Mouse (Mus musculus) intestine, embryonic 14.5 days (tissue): ENCODE measurements around the gene Frmd4a. TPM values are rescaled to one million over a fixed set of nuclear protein-coding genes. Genes with fewer than 3 reads are reported as not detected.
"Not testable (repeated sequence)": the region's sequence is repeated elsewhere in the genome, so short reads cannot be mapped to it uniquely, and the experiment has no call there.

Experiments used
- ATAC-seq: fragments of 200-750 bp; cut with Nextera tagmentation; replicated peaks from 2 replicates; pipeline ENCODE4 v1.8.0; 2017; ENCODE audit warnings: low read depth, moderate number of reproducible peaks, moderate TSS enrichment, moderate library complexity; ENCODE audit not compliant: low FRiP score, low TSS enrichment
- DNase-seq: peaks from one replicate; pipeline ENCODE4 v3.0.0-alpha.2; 2018; ENCODE audit warnings: low spot score
- H3K27ac ChIP-seq: fragments of 300-500 bp; sonication (generic); 2 replicates; pipeline ENCODE4 v1.5.1; 2014; ENCODE audit warnings: low read depth, mild to moderate bottlenecking, control low read depth
- H3K27me3 ChIP-seq: fragments of 300-500 bp; sonication (generic); replicated peaks from 2 replicates; pipeline ENCODE4 v1.6.1; 2014; ENCODE audit warnings: low read length, control low read depth; ENCODE audit not compliant: control insufficient read depth, insufficient read depth
- H3K36me3 ChIP-seq: fragments of 300-500 bp; sonication (generic); 2 replicates; pipeline ENCODE4 v1.6.1; 2014; ENCODE audit warnings: low read length, control low read depth; ENCODE audit not compliant: control insufficient read depth, insufficient read depth
- H3K4me1 ChIP-seq: fragments of 300-500 bp; sonication (generic); replicated peaks from 2 replicates; pipeline ENCODE4 v1.6.1; 2014; ENCODE audit warnings: low read length, control low read depth, mixed read lengths; ENCODE audit not compliant: control insufficient read depth, insufficient read depth
- H3K4me2 ChIP-seq: fragments of 300-500 bp; sonication (generic); 2 replicates; pipeline ENCODE4 v1.6.1; 2014; ENCODE audit warnings: low read length
- H3K4me3 ChIP-seq: fragments of 300-500 bp; sonication (generic); 2 replicates; pipeline ENCODE4 v1.5.1; 2014; ENCODE audit warnings: low read depth, low read length, control low read depth, mixed read lengths
- H3K9ac ChIP-seq: fragments of 300-500 bp; sonication (generic); 2 replicates; pipeline ENCODE4 v1.6.1; 2014; ENCODE audit warnings: mild to moderate bottlenecking, low read length
- H3K9me3 ChIP-seq: fragments of 300-500 bp; sonication (generic); 2 replicates; pipeline ENCODE4 v1.6.1; 2016; ENCODE audit warnings: low read length, control low read depth; ENCODE audit not compliant: control insufficient read depth
- WGBS: fragments of 180-500 bp; shearing (Covaris S2); extraction: QIAGEN DNeasy Blood & Tissue Kit; methylation state at CpG from one replicate; pipeline ENCODE4 v1.1.7; 2014; 5-methylcytosine and 5-hydroxymethylcytosine counted together
- polyA plus RNA-seq: library from polyadenylated mRNA; unstranded; fragments of >200 nt; fragmentation: Nextera tagmentation; extraction: Ambion mirVana; gene quantifications from 2 replicates; pipeline ENCODE4 v1.2.1, GENCODE M21; 2014

The Frmd4a gene
- polyA plus RNA-seq, 1 experiment from 2014 or later: 28.8 TPM

- Histone ChIP-seq H3K4me2 (peak overlapping the region; percentile 72), H3K9me3 (no peaks in the 10 kb centered on the region), H3K36me3 (no peaks in the 10 kb centered on the region), H3K4me3 (peak overlapping the region; percentile 59), H3K27ac (peak overlapping the region; percentile 97), H3K27me3 (no peaks in the 10 kb centered on the region), H3K4me1 (peaks cover 47% of the 10 kb centered on the region), H3K9ac (peak overlapping the region; percentile 66)
- DNase-seq (no peak), ATAC-seq (no peak)
- 19% methylated on average over 8 of the region's 8 CpGs for WGBS
These were observed 541.2 kb downstream of the Frmd4a start for GRCm38 (mm10) chr2:4558651-4559203.

- H3K9me3 ChIP-seq: no peaks in the 10 kb centered on the region
- H3K27ac ChIP-seq: peak overlapping the region; percentile 97
- peak; percentile 88 for DNase-seq
- WGBS: 0% methylated on average over 27 of the region's 27 CpGs
- peaks cover 52% of the 10 kb centered on the region for H3K4me1 ChIP-seq
- H3K4me3 ChIP-seq: peak overlapping the region; percentile 59
- no peaks in the 10 kb centered on the region for H3K27me3 ChIP-seq
- no peaks in the 10 kb centered on the region for H3K36me3 ChIP-seq
- peak overlapping the region; percentile 66 for H3K9ac ChIP-seq
- peak overlapping the region; percentile 72 for H3K4me2 ChIP-seq
- peak; percentile 86 for ATAC-seq
These were observed 541.8 kb downstream of the Frmd4a start for GRCm38 (mm10) chr2:4559211-4559882.

- 0 out of 2 replicates have a peak, but pooled peaks cover 2% of the 10 kb centered on the region for H3K36me3 ChIP-seq
- H3K9me3 ChIP-seq: no peaks in the 10 kb centered on the region
- peak overlapping the region; percentile 72 for H3K4me2 ChIP-seq
- H3K4me3 ChIP-seq: peak overlapping the region; percentile 59
- H3K9ac ChIP-seq: peak overlapping the region; percentile 66
- H3K27ac ChIP-seq: peak overlapping the region; percentile 97
- ATAC-seq (peak; percentile 20; the same call in 1 of the 2 replicates), DNase-seq (no peak)
- H3K27me3 ChIP-seq: no peaks in the 10 kb centered on the region
- peaks cover 52% of the 10 kb centered on the region for H3K4me1 ChIP-seq
- WGBS: 0% methylated on average over 8 of the region's 8 CpGs
These were observed 542.3 kb downstream of the Frmd4a start for GRCm38 (mm10) chr2:4559883-4560247.

GRCm38 (mm10) chr2:4560516-4560915, 543.0 kb downstream of the Frmd4a start:
- H3K9ac ChIP-seq: peak overlapping the region; percentile 66
- ATAC-seq: not testable (repeated sequence)
- 16% methylated on average over 2 of the region's 2 CpGs for WGBS

GRCm38 (mm10) chr2:4561196-4561595, 543.7 kb downstream of the Frmd4a start:
- 16% methylated on average over 5 of the region's 5 CpGs for WGBS
- 0 out of 2 replicates have a peak overlapping the region, but pooled peaks have one; percentile 7 for H3K27ac ChIP-seq
- ATAC-seq (no peak), DNase-seq (no peak)
- H3K4me2 ChIP-seq: peak overlapping the region; percentile 72
- H3K27me3 ChIP-seq: no peaks in the 10 kb centered on the region
- H3K4me1 ChIP-seq: peaks cover 48% of the 10 kb centered on the region
- H3K9ac ChIP-seq: peak overlapping the region; percentile 36
- H3K4me3 ChIP-seq: peak overlapping the region; percentile 59
- H3K9me3 ChIP-seq: no peaks in the 10 kb centered on the region
- peaks cover 10% of the 10 kb centered on the region for H3K36me3 ChIP-seq

More at GRCm38 (mm10) chr2:4560516-4560915, 543.0 kb downstream of the Frmd4a start:
- H3K27me3 ChIP-seq, H3K9me3 ChIP-seq, H3K27ac ChIP-seq, H3K36me3 ChIP-seq, DNase-seq: not testable (repeated sequence)
- H3K4me2 ChIP-seq: peak overlapping the region; percentile 72
- peak overlapping the region; percentile 59 for H3K4me3 ChIP-seq
- H3K4me1 ChIP-seq: peaks cover 49% of the 10 kb centered on the region

- H3K9ac ChIP-seq: no peak overlapping the region
- H3K4me3 ChIP-seq: peak overlapping the region; percentile 59; the same call in 1 of the 2 replicates
- ATAC-seq (no peak), DNase-seq (no peak)
- no peaks in the 10 kb centered on the region for H3K27me3 ChIP-seq
- H3K4me1 ChIP-seq: peaks cover 38% of the 10 kb centered on the region
- H3K4me2 ChIP-seq: peak overlapping the region; percentile 72
- no peaks in the 10 kb centered on the region for H3K9me3 ChIP-seq
- WGBS: 72% methylated on average over 3 of the region's 3 CpGs
- peaks cover 21% of the 10 kb centered on the region for H3K36me3 ChIP-seq
- H3K27ac ChIP-seq: no peak overlapping the region
These were observed 544.9 kb downstream of the Frmd4a start for GRCm38 (mm10) chr2:4562373-4562772.

- H3K4me1 ChIP-seq: peaks cover 34% of the 10 kb centered on the region
- ATAC-seq (no peak), DNase-seq (no peak)
- H3K4me2 ChIP-seq: peak overlapping the region; percentile 72
- 45% methylated on average over 5 of the region's 5 CpGs for WGBS
- H3K9ac ChIP-seq: no peak overlapping the region; the same call in 1 of the 2 replicates
- H3K4me3 ChIP-seq: peak overlapping the region; percentile 59; the same call in 1 of the 2 replicates
- no peak overlapping the region for H3K27ac ChIP-seq
- H3K36me3 ChIP-seq: peaks cover 26% of the 10 kb centered on the region
- H3K27me3 ChIP-seq: no peaks in the 10 kb centered on the region
- H3K9me3 ChIP-seq: no peaks in the 10 kb centered on the region
These were observed 545.3 kb downstream of the Frmd4a start for GRCm38 (mm10) chr2:4562826-4563225.

GRCm38 (mm10) chr2:4563322-4563721, 545.8 kb downstream of the Frmd4a start:
- no peak overlapping the region for H3K27ac ChIP-seq
- no peak for ATAC-seq
- H3K4me1 ChIP-seq: peaks cover 30% of the 10 kb centered on the region
- H3K4me3 ChIP-seq: peak overlapping the region; percentile 59; the same call in 1 of the 2 replicates
- no peaks in the 10 kb centered on the region for H3K9me3 ChIP-seq
- WGBS: 69% methylated on average over 1 of the region's 1 CpGs
- DNase-seq: no peak
- H3K4me2 ChIP-seq: peak overlapping the region; percentile 72
- peaks cover 28% of the 10 kb centered on the region for H3K36me3 ChIP-seq
- H3K9ac ChIP-seq: no peak overlapping the region; the same call in 1 of the 2 replicates
- H3K27me3 ChIP-seq: no peaks in the 10 kb centered on the region
